Mouse (Mus musculus) limb, embryonic 14.5 days (tissue): ENCODE measurements around the gene Gm8267. TPM values are rescaled to one million over a fixed set of nuclear protein-coding genes. Genes with fewer than 3 reads are reported as not detected.
"Not testable (repeated sequence)": the region's sequence is repeated elsewhere in the genome, so short reads cannot be mapped to it uniquely, and the experiment has no call there.

ENCODE experiments used
- ATAC-seq: fragments of 200-750 bp; cut with Nextera tagmentation; 2 replicates; pipeline ENCODE4 v1.8.0; 2017; ENCODE audit warnings: low read depth, moderate number of reproducible peaks, moderate TSS enrichment; ENCODE audit not compliant: low FRiP score
- DNase-seq: peaks from one replicate; pipeline ENCODE4 v3.0.0-alpha.2; 2015; ENCODE audit warnings: low spot score
- H3K27ac ChIP-seq: fragments of 300-500 bp; sonication (generic); replicated peaks from 2 replicates; pipeline ENCODE4 v1.5.1; 2014; ENCODE audit warnings: low read depth, mild to moderate bottlenecking, low read length, moderate library complexity, mixed read lengths
- H3K27me3 ChIP-seq: fragments of 300-500 bp; sonication (generic); 2 replicates; pipeline ENCODE4 v1.6.1; 2014; ENCODE audit warnings: low read length, mixed read lengths; ENCODE audit not compliant: control insufficient read depth, insufficient read depth
- H3K36me3 ChIP-seq: fragments of 300-500 bp; sonication (generic); 2 replicates; pipeline ENCODE4 v1.6.1; 2014; ENCODE audit warnings: mild to moderate bottlenecking, low read length, moderate library complexity, mixed read lengths; ENCODE audit not compliant: control insufficient read depth, insufficient read depth
- H3K4me1 ChIP-seq: fragments of 300-500 bp; sonication (generic); 2 replicates; pipeline ENCODE4 v1.6.1; 2014; ENCODE audit warnings: antibody characterized with exemption, low read length, mixed read lengths; ENCODE audit not compliant: control insufficient read depth, insufficient read depth
- H3K4me2 ChIP-seq: fragments of 300-500 bp; sonication (generic); replicated peaks from 2 replicates; pipeline ENCODE4 v1.6.1; 2014; ENCODE audit warnings: low read depth, mild to moderate bottlenecking, low read length, moderate library complexity; ENCODE audit not compliant: severe bottlenecking
- H3K4me3 ChIP-seq: fragments of 300-500 bp; sonication (generic); replicated peaks from 2 replicates; pipeline ENCODE4 v1.5.1; 2014; ENCODE audit warnings: low read length
- H3K9ac ChIP-seq: fragments of 300-500 bp; sonication (generic); 2 replicates; pipeline ENCODE4 v1.6.1; 2014; ENCODE audit warnings: mild to moderate bottlenecking, low read depth, low read length, moderate library complexity; ENCODE audit not compliant: severe bottlenecking
- H3K9me3 ChIP-seq: fragments of 300-500 bp; sonication (generic); 2 replicates; pipeline ENCODE4 v1.6.1; 2016; ENCODE audit warnings: low read length; ENCODE audit not compliant: control insufficient read depth
- POLR2A ChIP-seq: fragments of 200-500 bp; IDR thresholded peaks from 2 replicates; pipeline ENCODE4 v1.8.0; 2012; ENCODE audit warnings: inconsistent platforms, mild to moderate bottlenecking, moderate library complexity, borderline replicate concordance; ENCODE audit not compliant: insufficient read depth, insufficient read length; ENCODE audit errors: extremely low read depth
- WGBS: fragments of 180-500 bp; shearing (Covaris S2); extraction: QIAGEN DNeasy Blood & Tissue Kit; methylation state at CpG from one replicate; pipeline ENCODE4 v1.1.7; 2014; 5-methylcytosine and 5-hydroxymethylcytosine counted together
- polyA plus RNA-seq, 2 experiments: library from polyadenylated mRNA; depleted of rRNA in 1 of 2; stranded (reverse) in 1 of 2; unstranded in 1 of 2; fragments of >200 nt; fragmentation: Nextera tagmentation in 1 of 2; extraction: Ambion mirVana in 1 of 2; gene quantifications; 2 replicates each; pipeline versions ENCODE4 v1.2.1 to v1.2.3; 2012 to 2014

Gm8267 gene
- polyA plus RNA-seq (2012; rRNA removed) (not detected in 2 replicates), polyA plus RNA-seq (2014; fragmentation: Nextera tagmentation; extraction: Ambion mirVana) (not detected in 2 replicates)

DNA sequence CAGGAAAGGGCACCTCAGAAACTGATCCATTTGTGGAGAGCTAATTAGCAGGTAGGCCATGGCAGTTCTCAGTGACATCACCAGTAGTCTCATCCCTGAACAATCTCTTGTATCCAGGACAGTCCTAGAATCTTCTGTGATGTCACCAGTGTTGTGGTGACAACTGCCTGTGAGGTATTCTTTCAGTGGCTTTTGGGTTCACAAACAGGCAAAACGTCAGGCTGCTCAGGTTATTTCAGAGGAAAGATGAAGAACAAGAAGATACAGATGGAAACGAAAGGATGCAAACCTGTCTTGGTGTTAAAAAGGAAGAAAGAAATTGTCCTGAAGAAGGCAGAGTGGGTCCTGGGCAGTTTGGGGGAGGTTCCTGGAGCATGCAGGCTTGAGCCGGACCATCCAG, at the start of gene Gm8267:
Gm8267 (minus strand) TSS at position 101 of the 400 bp plus-strand sequence.
- no peak within 1 kb of the TSS for H3K4me3 ChIP-seq
- H3K4me2 ChIP-seq: no peak within 1 kb of the TSS
- H3K27me3 ChIP-seq: no peaks in the 10 kb centered on the region
- H3K4me1 ChIP-seq: no peaks in the 10 kb centered on the region
- no peak within 1 kb of the TSS for H3K9ac ChIP-seq
- no peak within 1 kb of the TSS for H3K27ac ChIP-seq
- H3K9me3 ChIP-seq: no peaks in the 10 kb centered on the region
- no peak for ATAC-seq
- WGBS: 73% methylated on average over 3 of the region's 3 CpGs
- H3K36me3 ChIP-seq: no peaks in the 10 kb centered on the region
- no peak for TF ChIP-seq POLR2A
- DNase-seq: no peak

DNA sequence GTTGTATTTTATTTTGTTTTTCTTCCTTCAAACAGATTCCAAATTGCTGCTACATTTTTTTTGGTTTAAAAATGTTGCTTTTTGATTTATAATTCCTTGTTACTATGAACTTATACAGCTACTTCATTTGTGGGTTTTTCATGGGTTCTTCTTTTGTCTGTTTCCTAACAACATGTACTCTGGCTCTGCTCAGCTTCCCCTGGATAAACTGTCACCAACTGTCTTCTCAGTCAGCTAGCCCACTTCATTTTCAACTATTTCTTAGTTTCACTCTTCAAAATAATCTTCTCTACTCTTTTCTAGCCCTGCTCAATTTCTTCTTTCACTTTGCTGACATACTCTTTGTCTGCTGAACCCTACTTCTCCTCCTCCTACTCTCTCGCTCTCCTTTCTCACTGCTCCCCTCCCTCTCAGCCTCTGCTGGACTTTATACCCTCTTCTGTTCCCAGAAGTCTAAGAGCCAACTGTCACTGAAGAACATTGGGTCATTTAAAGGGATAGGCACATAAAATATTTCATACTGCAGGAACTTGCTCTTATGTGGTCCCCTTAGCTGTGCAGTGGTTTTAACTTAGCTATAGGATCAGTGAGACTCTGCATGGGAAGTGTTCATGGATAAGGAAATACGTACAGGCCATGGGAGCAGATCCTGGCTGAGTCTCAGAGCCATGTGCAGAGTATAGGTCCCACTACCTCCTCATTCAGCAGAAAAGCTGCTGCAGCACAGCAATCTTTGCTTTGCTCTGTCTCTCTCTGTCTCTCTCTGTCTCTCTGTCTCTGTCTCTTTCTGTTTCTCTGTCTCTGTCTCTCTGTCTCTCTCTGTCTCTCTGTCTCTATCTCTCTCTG, 39.6 kb upstream of the Gm8267 start:
- H3K4me1 ChIP-seq, H3K9ac ChIP-seq, H3K27me3 ChIP-seq, DNase-seq, H3K36me3 ChIP-seq, H3K4me2 ChIP-seq, H3K4me3 ChIP-seq, H3K27ac ChIP-seq, ATAC-seq, H3K9me3 ChIP-seq: not testable (repeated sequence)
- 66% methylated on average over 1 of the region's 2 CpGs for WGBS

DNA sequence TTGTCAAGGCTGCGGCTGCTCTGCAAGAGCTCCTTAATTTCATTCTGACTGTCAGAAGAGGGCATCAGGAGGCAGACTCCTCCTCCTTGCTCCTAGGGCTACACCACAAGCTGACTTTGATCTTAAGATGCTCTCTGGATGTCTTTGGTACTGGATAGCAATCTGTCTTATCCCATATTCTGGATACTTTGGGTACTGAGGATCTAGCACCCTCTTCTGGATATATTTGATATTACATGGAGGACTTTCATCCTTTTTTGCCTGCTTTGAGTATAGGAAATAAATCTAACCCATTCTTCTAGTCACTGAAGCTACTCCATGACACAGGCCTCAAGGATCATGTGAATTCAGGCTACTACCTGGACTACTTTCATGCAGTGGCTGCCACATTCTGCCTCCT, 7.4 kb downstream of the Gm8267 start:
- WGBS: 29% methylated on average over 1 of the region's 1 CpGs
- H3K27ac ChIP-seq, H3K4me3 ChIP-seq, H3K27me3 ChIP-seq, H3K9ac ChIP-seq, H3K4me1 ChIP-seq, H3K36me3 ChIP-seq, DNase-seq, H3K9me3 ChIP-seq, ATAC-seq, H3K4me2 ChIP-seq: not testable (repeated sequence)

DNA sequence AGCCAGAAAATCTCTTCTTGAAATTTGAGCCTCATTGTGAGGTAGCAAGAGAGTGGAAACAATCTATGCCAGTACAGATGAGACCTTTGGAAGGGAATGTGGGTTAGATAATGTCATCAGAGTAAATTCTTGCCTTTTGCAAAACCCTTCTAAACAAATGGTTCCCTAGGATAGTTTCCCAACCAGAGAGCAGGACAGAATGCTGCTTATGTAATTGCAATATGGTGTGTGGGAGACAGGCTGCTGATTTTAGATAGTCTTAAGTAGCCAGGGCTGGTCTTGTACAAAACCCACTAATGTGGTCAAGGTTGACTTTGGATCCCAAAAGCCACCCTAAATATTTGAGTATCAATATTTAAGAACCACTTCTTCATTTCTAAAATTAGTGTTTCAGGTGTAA, 19.4 kb downstream of the Gm8267 start:
- H3K4me1 ChIP-seq, H3K9ac ChIP-seq, DNase-seq, H3K4me2 ChIP-seq, H3K27ac ChIP-seq, H3K36me3 ChIP-seq, H3K27me3 ChIP-seq, H3K4me3 ChIP-seq, H3K9me3 ChIP-seq, ATAC-seq: not testable (repeated sequence)

DNA sequence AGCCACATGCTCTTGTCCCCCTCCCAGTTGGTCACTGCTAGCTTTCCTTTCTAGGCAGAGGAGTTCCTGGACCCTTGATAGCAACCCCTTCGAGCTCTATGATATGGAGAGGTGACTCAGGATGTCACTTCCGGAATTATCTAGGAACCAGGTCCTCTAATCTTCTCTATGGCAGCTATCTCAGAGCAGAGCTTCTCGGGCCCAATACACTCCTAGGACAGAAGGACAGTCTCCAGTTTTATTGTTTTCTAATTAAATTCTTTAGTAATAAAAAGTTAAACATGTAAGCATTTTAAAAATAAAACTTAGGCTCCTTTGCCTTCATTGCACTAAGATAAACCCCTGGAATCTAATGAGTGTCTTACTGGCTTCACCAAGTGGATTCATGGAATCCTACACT, 43.8 kb downstream of the Gm8267 start, which contains the start of gene Gm8257:
Gm8257 (minus strand) TSS at position 101 of the 400 bp plus-strand sequence.
- not testable (repeated sequence) for ATAC-seq, H3K9me3 ChIP-seq, H3K9ac ChIP-seq, H3K4me3 ChIP-seq, H3K4me1 ChIP-seq, H3K27ac ChIP-seq, H3K4me2 ChIP-seq, H3K36me3 ChIP-seq, DNase-seq, H3K27me3 ChIP-seq
- WGBS: 70% methylated on average over 3 of the region's 3 CpGs

Other genes starting within 250 kb of the Gm8267 start
- not detected in 2 replicates for gene Gm17093, start 232.1 kb downstream of the Gm8267 start, polyA plus RNA-seq (2012; rRNA removed)
- not detected in 2 replicates for gene Gm17093, start 232.1 kb downstream of the Gm8267 start, polyA plus RNA-seq (2014; fragmentation: Nextera tagmentation; extraction: Ambion mirVana)
- not detected in 2 replicates for gene Gm8247, start 167.2 kb downstream of the Gm8267 start, polyA plus RNA-seq (2012; rRNA removed)
- gene Gm8247, start 167.2 kb downstream of the Gm8267 start, polyA plus RNA-seq (2014; fragmentation: Nextera tagmentation; extraction: Ambion mirVana): not detected in 2 replicates
- gene Gm5624, start 122.4 kb downstream of the Gm8267 start, polyA plus RNA-seq (2012; rRNA removed): not detected in 2 replicates
- not detected in 2 replicates for gene Gm5624, start 122.4 kb downstream of the Gm8267 start, polyA plus RNA-seq (2014; fragmentation: Nextera tagmentation; extraction: Ambion mirVana)
- not detected in 2 replicates for gene Gm8257, start 43.9 kb downstream of the Gm8267 start, polyA plus RNA-seq (2012; rRNA removed)
- not detected in 2 replicates for gene Gm8257, start 43.9 kb downstream of the Gm8267 start, polyA plus RNA-seq (2014; fragmentation: Nextera tagmentation; extraction: Ambion mirVana)
- gene Ptgdr, start 109.0 kb upstream of the Gm8267 start, polyA plus RNA-seq (2012; rRNA removed): 0.25 and 0.26 TPM in 2 replicates
- gene Ptgdr, start 109.0 kb upstream of the Gm8267 start, polyA plus RNA-seq (2014; fragmentation: Nextera tagmentation; extraction: Ambion mirVana): 0.10 and 0.17 TPM in 2 replicates
- gene Ptger2, start 237.9 kb upstream of the Gm8267 start, polyA plus RNA-seq (2012; rRNA removed): 0.50 and 0.85 TPM in 2 replicates
- gene Ptger2, start 237.9 kb upstream of the Gm8267 start, polyA plus RNA-seq (2014; fragmentation: Nextera tagmentation; extraction: Ambion mirVana): 0.54 and 1.1 TPM in 2 replicates